Mouse (Mus musculus) kidney, embryonic 15.5 days (tissue): ENCODE data around the gene Tmem209. TPM values are rescaled to one million over a fixed set of nuclear protein-coding genes. Genes with fewer than 3 reads are reported as not detected.
A peak's percentile ranks its signal among the peaks of the same experiment; 100 is the strongest.

Experiments used
- ATAC-seq: fragments of 200-750 bp; cut with Nextera tagmentation; replicated peaks from 2 replicates; pipeline ENCODE4 v1.8.0; 2017; ENCODE audit warnings: moderate TSS enrichment; ENCODE audit not compliant: low FRiP score
- H3K27ac ChIP-seq: fragments of 300-500 bp; sonication (generic); 2 replicates; pipeline ENCODE4 v1.5.1; 2015; ENCODE audit warnings: mild to moderate bottlenecking, inconsistent platforms
- H3K27me3 ChIP-seq: fragments of 300-500 bp; sonication (generic); 2 replicates; pipeline ENCODE4 v1.6.1; 2015; ENCODE audit warnings: inconsistent platforms
- H3K36me3 ChIP-seq: fragments of 300-500 bp; sonication (generic); 2 replicates; pipeline ENCODE4 v1.6.1; 2015; ENCODE audit warnings: inconsistent platforms
- H3K4me1 ChIP-seq: fragments of 300-500 bp; sonication (generic); 2 replicates; pipeline ENCODE4 v1.6.1; 2015; ENCODE audit warnings: inconsistent platforms
- H3K4me2 ChIP-seq: fragments of 300-500 bp; sonication (generic); 2 replicates; pipeline ENCODE4 v1.6.1; 2015; ENCODE audit warnings: moderate library complexity, mild to moderate bottlenecking, inconsistent platforms
- H3K4me3 ChIP-seq: fragments of 300-500 bp; sonication (generic); replicated peaks from 2 replicates; pipeline ENCODE4 v1.5.1; 2015; ENCODE audit warnings: mild to moderate bottlenecking, inconsistent platforms
- H3K9ac ChIP-seq: fragments of 300-500 bp; sonication (generic); 2 replicates; pipeline ENCODE4 v1.6.1; 2015; ENCODE audit warnings: mild to moderate bottlenecking, inconsistent platforms
- H3K9me3 ChIP-seq: fragments of 300-500 bp; sonication (generic); replicated peaks from 2 replicates; pipeline ENCODE4 v1.6.1; 2016; ENCODE audit warnings: inconsistent platforms
- WGBS: fragments of 180-500 bp; shearing (Covaris S2); methylation state at CpG from one replicate; pipeline ENCODE4 v1.1.7; 2015; ENCODE audit warnings: mixed read lengths; 5-methylcytosine and 5-hydroxymethylcytosine counted together
- polyA plus RNA-seq: library from polyadenylated mRNA; unstranded; fragments of >200 nt; fragmentation: Nextera tagmentation; extraction: Ambion mirVana; gene quantifications from 2 replicates; pipeline ENCODE4 v1.2.1, GENCODE M21; 2015

Gene Tmem209
- 44.5 and 46.6 TPM in 2 replicates for polyA plus RNA-seq

DNA sequence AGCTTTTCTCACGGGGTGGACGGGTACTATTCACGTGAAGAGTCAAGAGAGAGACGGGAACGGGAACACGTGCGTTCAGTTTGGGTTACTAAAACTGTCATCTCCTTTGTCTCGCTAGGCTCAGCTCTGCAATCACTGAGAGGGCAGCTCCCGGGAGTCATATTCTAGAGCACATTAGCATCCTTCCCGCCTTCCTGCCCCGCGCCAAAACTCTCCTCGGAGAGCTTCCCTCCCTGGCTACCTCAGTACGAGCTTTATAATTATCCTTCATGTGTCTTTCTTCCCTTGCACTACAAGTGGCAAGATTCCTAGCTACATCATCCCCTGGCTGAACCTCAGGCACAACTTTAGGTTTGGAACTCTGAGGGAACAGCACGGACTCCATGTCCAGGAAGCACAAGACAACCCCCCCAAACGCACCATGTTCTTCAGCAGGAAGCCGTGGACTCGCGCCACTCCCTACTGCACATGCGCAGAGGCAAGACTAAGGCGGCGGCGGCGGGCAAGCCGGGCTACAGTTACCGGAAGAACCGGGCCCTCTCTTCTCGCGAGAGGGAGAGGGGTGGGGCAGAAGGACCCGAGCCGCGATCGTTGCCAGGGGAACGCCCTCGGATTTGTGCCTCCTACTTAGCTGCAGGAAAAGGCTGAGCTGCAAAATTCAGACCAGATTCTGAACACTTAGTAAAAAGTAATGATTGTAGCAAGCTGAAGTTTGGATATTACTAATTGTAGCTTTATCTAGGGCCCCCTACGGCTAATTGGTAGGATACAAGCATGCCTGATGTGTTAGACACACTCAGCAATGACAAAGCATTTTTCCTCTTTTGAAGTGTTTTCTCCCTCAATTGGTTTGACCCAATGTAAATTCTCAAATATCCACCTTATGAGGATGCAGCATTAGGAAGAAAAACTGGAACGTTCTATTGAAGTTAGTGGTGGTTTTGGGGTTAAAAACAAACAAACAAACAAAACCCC is at the start of gene Tmem209, which contains the start of gene Ssmem1:
TSS of gene Tmem209 (minus strand) at position 519 of the 975 bp plus-strand sequence.
TSS of gene Ssmem1 (plus strand) at position 585 of the 975 bp plus-strand sequence.
- no peaks in the 10 kb centered on the region for H3K9me3 ChIP-seq
- under 1% methylated on average over 37 of the region's 37 CpGs for WGBS
- H3K9ac ChIP-seq: peak within 1 kb of the TSS; percentile 62
- ATAC-seq: peak; percentile 98
- peak within 1 kb of the TSS; percentile 69 for H3K4me2 ChIP-seq
- H3K27me3 ChIP-seq: no peaks in the 10 kb centered on the region
- H3K27ac ChIP-seq: peak within 1 kb of the TSS; percentile 97
- H3K4me3 ChIP-seq: peak within 1 kb of the TSS; percentile 61
- H3K36me3 ChIP-seq: peaks cover 26% of the 10 kb centered on the region
- H3K4me1 ChIP-seq: peaks cover 21% of the 10 kb centered on the region

DNA sequence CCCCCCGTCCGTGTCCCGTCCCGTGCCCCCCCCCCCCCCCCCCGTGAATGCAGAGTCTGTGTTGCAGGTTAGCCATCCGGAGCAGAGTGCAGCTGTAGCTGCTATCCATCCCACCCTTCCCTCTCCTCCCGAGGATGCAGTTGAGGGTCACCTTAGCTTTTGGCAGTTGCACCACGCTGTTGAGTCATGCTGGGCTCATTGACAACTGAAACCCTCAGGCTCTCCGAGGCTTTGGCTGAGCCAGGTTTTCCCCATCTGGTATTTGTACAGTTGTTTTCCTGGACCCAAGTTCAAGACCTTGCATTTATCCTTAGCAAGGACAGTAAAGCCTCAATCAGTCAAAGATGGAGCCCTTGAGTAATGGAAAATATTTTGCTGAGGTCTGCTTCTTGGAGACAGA is 46.5 kb upstream of the Tmem209 start:
- Histone ChIP-seq H3K27me3 (no peaks in the 10 kb centered on the region), H3K9me3 (no peaks in the 10 kb centered on the region), H3K9ac (no peak overlapping the region), H3K4me1 (peaks cover 23% of the 10 kb centered on the region), H3K36me3 (no peaks in the 10 kb centered on the region), H3K4me3 (no peak overlapping the region), H3K4me2 (no peak overlapping the region), H3K27ac (no peak overlapping the region)
- 24% methylated on average over 6 of the region's 9 CpGs for WGBS
- ATAC-seq: no peak

GRCm38 (mm10) chr6:30554621-30555170 is 45.1 kb upstream of the Tmem209 start:
- 73% methylated on average over 5 of the region's 5 CpGs for WGBS
- Histone ChIP-seq H3K9me3 (no peaks in the 10 kb centered on the region), H3K4me2 (no peak overlapping the region), H3K4me1 (peaks cover 27% of the 10 kb centered on the region), H3K4me3 (no peak overlapping the region), H3K27ac (peak overlapping the region; percentile 48; the same call in 1 of the 2 replicates), H3K36me3 (no peaks in the 10 kb centered on the region), H3K27me3 (no peaks in the 10 kb centered on the region), H3K9ac (no peak overlapping the region)
- no peak for ATAC-seq

DNA sequence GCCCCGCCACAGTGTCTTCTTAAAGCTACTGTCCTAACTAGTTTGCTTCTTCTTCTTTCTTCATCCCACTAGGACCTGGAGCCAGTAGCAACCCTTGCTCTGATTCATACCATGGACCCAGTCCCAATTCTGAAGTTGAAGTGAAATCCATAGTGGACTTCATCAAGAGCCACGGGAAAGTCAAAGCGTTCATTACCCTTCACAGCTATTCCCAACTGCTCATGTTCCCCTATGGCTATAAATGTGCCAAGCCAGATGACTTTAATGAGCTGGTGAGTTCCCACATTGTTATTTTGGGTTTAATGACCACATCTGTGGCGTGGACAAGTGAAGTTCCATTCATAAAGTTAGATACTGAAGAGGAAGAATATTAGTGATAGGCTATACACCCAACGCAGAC is 44.5 kb upstream of the Tmem209 start:
- Histone ChIP-seq H3K36me3 (no peaks in the 10 kb centered on the region), H3K27me3 (no peaks in the 10 kb centered on the region), H3K4me3 (no peak overlapping the region), H3K27ac (0 out of 2 replicates have a peak overlapping the region, but pooled peaks have one; percentile 48), H3K9me3 (no peaks in the 10 kb centered on the region), H3K4me1 (peaks cover 33% of the 10 kb centered on the region), H3K4me2 (no peak overlapping the region), H3K9ac (no peak overlapping the region)
- 50% methylated on average over 5 of the region's 5 CpGs for WGBS
- no peak for ATAC-seq

DNA sequence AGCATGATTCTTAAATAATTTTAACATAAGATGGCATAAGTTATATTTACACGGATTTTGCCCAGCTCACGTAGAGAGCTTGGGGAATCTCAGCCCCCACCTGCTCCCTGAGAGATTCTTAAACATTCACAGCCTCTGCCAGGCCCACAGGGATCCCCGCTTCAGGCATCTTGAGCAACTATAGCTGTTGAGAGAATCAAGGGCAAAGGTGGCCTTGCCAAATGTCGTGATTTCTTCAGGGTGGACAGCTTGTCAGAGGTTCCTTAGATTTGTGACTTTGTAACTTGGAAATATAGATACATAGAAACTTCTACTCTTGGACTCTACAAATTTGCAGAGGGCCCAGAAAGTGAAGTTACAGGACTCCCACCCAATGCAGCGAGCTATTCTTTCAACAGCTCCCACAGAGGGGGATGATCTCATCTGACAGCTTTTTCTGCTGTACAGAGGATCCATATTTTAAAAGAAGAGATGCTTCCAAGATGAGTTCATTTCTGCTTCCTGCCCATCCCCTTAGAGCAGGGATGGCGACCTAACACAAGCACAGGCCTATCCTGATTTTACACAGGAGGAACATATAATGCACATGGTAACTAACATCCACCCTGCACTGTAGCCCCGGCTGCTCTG is 43.9 kb upstream of the Tmem209 start:
- Histone ChIP-seq H3K27me3 (no peaks in the 10 kb centered on the region), H3K9ac (no peak overlapping the region), H3K4me1 (peaks cover 36% of the 10 kb centered on the region), H3K4me3 (no peak overlapping the region), H3K36me3 (no peaks in the 10 kb centered on the region), H3K27ac (0 out of 2 replicates have a peak overlapping the region, but pooled peaks have one; percentile 48), H3K4me2 (no peak overlapping the region), H3K9me3 (no peaks in the 10 kb centered on the region)
- 59% methylated on average over 7 of the region's 7 CpGs for WGBS
- ATAC-seq: no peak

DNA sequence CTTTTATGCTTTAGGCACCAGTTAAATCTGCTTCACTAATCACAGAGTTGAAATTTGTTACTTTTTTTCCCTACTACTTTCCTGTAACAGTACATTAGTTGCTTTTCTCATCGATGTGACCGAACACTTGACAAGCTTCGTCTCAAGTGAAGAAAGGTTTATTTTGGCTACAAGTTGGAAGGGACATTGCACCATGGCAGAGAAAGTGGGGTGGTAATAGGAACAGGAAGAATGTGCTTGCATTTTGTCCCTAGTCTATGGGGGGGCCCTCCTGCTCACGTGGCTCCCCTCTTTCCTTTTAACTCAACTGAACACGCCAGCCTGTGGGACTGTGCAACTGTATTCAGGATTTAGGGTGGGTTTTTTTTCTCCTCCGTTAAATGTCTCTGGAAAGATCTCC is 43.0 kb upstream of the Tmem209 start:
- no peak overlapping the region for H3K9ac ChIP-seq
- WGBS: 33% methylated on average over 6 of the region's 6 CpGs
- peak overlapping the region; percentile 45 for H3K4me2 ChIP-seq
- no peak overlapping the region for H3K4me3 ChIP-seq
- H3K9me3 ChIP-seq: no peaks in the 10 kb centered on the region
- no peak for ATAC-seq
- H3K27ac ChIP-seq: peak overlapping the region; percentile 76
- peaks cover 45% of the 10 kb centered on the region for H3K4me1 ChIP-seq
- no peaks in the 10 kb centered on the region for H3K27me3 ChIP-seq
- no peaks in the 10 kb centered on the region for H3K36me3 ChIP-seq

- Histone ChIP-seq H3K4me2 (peak overlapping the region; percentile 45), H3K36me3 (no peaks in the 10 kb centered on the region), H3K27ac (peak overlapping the region; percentile 76), H3K27me3 (no peaks in the 10 kb centered on the region), H3K4me3 (peak overlapping the region; percentile 13), H3K9ac (no peak overlapping the region), H3K4me1 (peaks cover 51% of the 10 kb centered on the region), H3K9me3 (no peaks in the 10 kb centered on the region)
- ATAC-seq: peak; percentile 62
- 24% methylated on average over 23 of the region's 23 CpGs for WGBS
Observed at GRCm38 (mm10) chr6:30551644-30552580, 42.3 kb upstream of the Tmem209 start.

DNA sequence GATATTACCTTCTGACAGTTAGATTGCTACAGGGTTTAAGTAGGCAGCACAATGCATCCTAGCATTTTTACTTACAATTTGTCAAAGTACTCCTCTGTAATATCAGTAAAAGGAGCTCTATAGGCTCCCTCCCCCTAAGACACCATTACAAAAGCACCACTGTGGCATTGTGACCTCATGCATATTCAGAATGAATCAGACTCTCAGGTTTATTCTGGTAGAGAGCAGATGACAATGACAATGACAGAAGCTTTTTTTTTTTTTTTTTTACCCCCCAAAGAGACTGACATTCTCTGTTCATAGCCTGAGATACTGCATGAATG is 41.6 kb upstream of the Tmem209 start:
- Histone ChIP-seq H3K4me1 (peaks cover 56% of the 10 kb centered on the region), H3K36me3 (no peaks in the 10 kb centered on the region), H3K27ac (peak overlapping the region; percentile 76), H3K9ac (no peak overlapping the region), H3K4me3 (no peak overlapping the region), H3K27me3 (no peaks in the 10 kb centered on the region), H3K9me3 (no peaks in the 10 kb centered on the region), H3K4me2 (no peak overlapping the region)
- ATAC-seq: no peak

DNA sequence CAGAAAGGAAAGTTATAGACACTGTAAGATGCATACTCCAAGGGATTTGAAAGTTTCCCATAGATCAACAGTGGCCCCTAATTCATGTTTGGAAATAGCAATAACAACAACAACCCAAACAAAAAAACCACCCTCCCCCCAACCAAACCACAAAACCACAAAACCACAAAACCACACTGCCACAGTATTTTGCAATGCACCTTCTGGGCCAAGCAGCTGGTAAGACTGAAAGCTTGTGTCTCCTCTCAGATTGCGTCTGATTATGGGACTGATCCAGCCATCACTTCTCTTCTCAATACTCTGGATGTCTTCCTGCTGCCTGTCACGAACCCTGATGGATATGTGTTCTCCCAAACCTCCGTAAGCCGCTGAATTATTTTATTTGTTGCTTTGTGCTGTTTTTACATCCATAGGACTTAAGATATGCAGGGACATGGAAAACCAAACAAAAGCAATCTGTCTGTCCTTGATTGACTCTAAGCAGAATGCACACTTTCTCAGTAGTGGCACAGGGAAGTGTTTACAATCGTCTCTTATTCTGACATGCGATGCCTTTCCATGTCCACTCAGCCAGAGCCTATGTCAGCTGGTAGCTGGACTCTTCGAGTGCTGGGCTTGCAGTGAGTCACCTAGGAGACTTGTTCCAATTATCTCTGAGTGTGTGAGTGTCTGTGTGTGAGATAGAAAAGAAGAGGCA is 41.1 kb upstream of the Tmem209 start:
- no peaks in the 10 kb centered on the region for H3K36me3 ChIP-seq
- H3K9ac ChIP-seq: no peak overlapping the region
- H3K9me3 ChIP-seq: no peaks in the 10 kb centered on the region
- WGBS: 78% methylated on average over 7 of the region's 7 CpGs
- H3K4me1 ChIP-seq: peaks cover 59% of the 10 kb centered on the region
- H3K4me2 ChIP-seq: no peak overlapping the region
- H3K27me3 ChIP-seq: no peaks in the 10 kb centered on the region
- no peak for ATAC-seq
- no peak overlapping the region for H3K4me3 ChIP-seq
- no peak overlapping the region for H3K27ac ChIP-seq

- Histone ChIP-seq H3K27me3 (no peaks in the 10 kb centered on the region), H3K9ac (peak overlapping the region; percentile 26; the same call in 1 of the 2 replicates), H3K4me2 (peak overlapping the region; percentile 44), H3K36me3 (no peaks in the 10 kb centered on the region), H3K27ac (peak overlapping the region; percentile 94), H3K9me3 (no peaks in the 10 kb centered on the region), H3K4me3 (no peak overlapping the region), H3K4me1 (peaks cover 71% of the 10 kb centered on the region)
- ATAC-seq: 0 out of 2 replicates have a peak, but pooled peaks have one; percentile 31
- 10% methylated on average over 15 of the region's 15 CpGs for WGBS
Observed at GRCm38 (mm10) chr6:30549231-30549761, 39.7 kb upstream of the Tmem209 start.
